Mouse (Mus musculus): ENCODE data around the gene Kcnj4.
A peak's percentile ranks its signal among the peaks of the same experiment; 100 is the strongest.

Kcnj4 gene

GRCm38 (mm10) chr15:79504707-79505452, at the start of gene Kcnj4:
Gene Kcnj4, minus strand, starts transcription at chr15:79505241.
- no peak for DNase-seq

GRCm38 (mm10) chr15:79552566-79552965, 47.5 kb upstream of the Kcnj4 start:
- DNase-seq = no peak

GRCm38 (mm10) chr15:79548226-79548625, 43.2 kb upstream of the Kcnj4 start:
- DNase-seq = no peak

- no peak for DNase-seq
Observed at GRCm38 (mm10) chr15:79547289-79547820, 42.3 kb upstream of the Kcnj4 start.

- DNase-seq = peak; percentile 98 to 99
Observed at GRCm38 (mm10) chr15:79546410-79547288, 41.6 kb upstream of the Kcnj4 start, which contains the start of gene Ddx17. Gene Ddx17, minus strand, starts transcription at chr15:79546741.

- peak; percentile 82 to 88 for DNase-seq
Observed at GRCm38 (mm10) chr15:79545921-79546399, 40.9 kb upstream of the Kcnj4 start.

- DNase-seq = no peak
Observed at GRCm38 (mm10) chr15:79545496-79545895, 40.5 kb upstream of the Kcnj4 start.

GRCm38 (mm10) chr15:79543968-79544367, 38.9 kb upstream of the Kcnj4 start:
- no peak for DNase-seq

GRCm38 (mm10) chr15:79533796-79534195, 28.8 kb upstream of the Kcnj4 start:
- DNase-seq = no peak

- DNase-seq = peak in 1 of 2 experiments; percentile 35
Observed at GRCm38 (mm10) chr15:79529935-79530334, 24.9 kb upstream of the Kcnj4 start.

- DNase-seq = no peak
Observed at GRCm38 (mm10) chr15:79527991-79528639, 23.1 kb upstream of the Kcnj4 start.

- DNase-seq = no peak
Observed at GRCm38 (mm10) chr15:79527192-79527591, 22.2 kb upstream of the Kcnj4 start.

- no peak for DNase-seq
Observed at GRCm38 (mm10) chr15:79525979-79526768, 21.1 kb upstream of the Kcnj4 start.

GRCm38 (mm10) chr15:79525564-79525963, 20.5 kb upstream of the Kcnj4 start:
- DNase-seq = no peak

GRCm38 (mm10) chr15:79519400-79520220, 14.6 kb upstream of the Kcnj4 start:
- peak in 1 of 2 experiments; percentile 13 for DNase-seq

- no peak for DNase-seq
Observed at GRCm38 (mm10) chr15:79518571-79518970, 13.5 kb upstream of the Kcnj4 start.

GRCm38 (mm10) chr15:79517710-79518109, 12.7 kb upstream of the Kcnj4 start:
- no peak for DNase-seq

GRCm38 (mm10) chr15:79516171-79517096, 11.4 kb upstream of the Kcnj4 start, which contains the start of gene Kdelr3:
Gene Kdelr3, plus strand, starts transcription at chr15:79516411.
- peak; percentile 86 to 93 for DNase-seq

GRCm38 (mm10) chr15:79513940-79514339, 8.9 kb upstream of the Kcnj4 start:
- peak; percentile 19 to 51 for DNase-seq

All from lung, postnatal 4 days (tissue).